Mouse (Mus musculus): ENCODE measurements around the gene Mrpl35. TPM values are rescaled to one million over a fixed set of nuclear protein-coding genes. Genes with fewer than 3 reads are reported as not detected.

Mrpl35 gene
- polyA plus RNA-seq, 1 experiment = 10.9 TPM

DNA sequence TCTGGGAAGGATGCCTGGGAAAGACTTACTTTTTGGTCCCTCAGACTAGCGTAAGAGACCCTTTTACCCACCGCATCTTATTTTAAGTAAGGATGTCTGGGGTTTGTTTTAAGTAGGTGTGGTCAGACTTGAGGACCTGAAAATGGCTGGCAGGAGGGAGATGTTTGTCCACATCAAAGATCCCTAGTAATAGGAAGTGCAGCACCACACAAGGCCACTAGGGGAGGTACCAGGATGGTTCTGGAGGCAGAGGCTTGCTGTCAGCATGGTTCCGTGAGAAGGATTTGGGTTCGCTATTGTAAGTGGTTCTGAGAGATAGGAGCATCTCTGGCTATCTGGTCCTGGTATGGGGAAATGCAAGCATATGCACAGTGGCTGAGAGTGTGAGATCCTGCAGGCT lies 55.9 kb downstream of the Mrpl35 start:
- no peak for DNase-seq
- Histone ChIP-seq H3K27ac (ENCODE audit: control insufficient read depth, insufficient read depth, low read length) (no peak overlapping the region), H3K4me3 (ENCODE audit: control insufficient read depth, insufficient read depth, low read length) (no peak overlapping the region), H3K27me3 (ENCODE audit: control insufficient read depth, insufficient read depth, low read length) (no peaks in the 10 kb centered on the region), H3K4me1 (replicated peaks; ENCODE audit: control insufficient read depth, insufficient read depth, low read length) (peaks cover 36% of the 10 kb centered on the region), H3K36me3 (ENCODE audit: control insufficient read depth, insufficient read depth, low read length) (no peaks in the 10 kb centered on the region)
- WGBS = 91% methylated on average over 4 of the region's 4 CpGs
- TF ChIP-seq POLR2A (IDR thresholded peaks at IDR 0.05; ENCODE audit: control insufficient read depth, extremely low read depth, insufficient read depth, low read length, poor library complexity) (no peak), CTCF (IDR thresholded peaks at IDR 0.05; ENCODE audit: borderline replicate concordance, control insufficient read depth, extremely low read depth, insufficient read depth, low read length, poor library complexity) (no peak)

DNA sequence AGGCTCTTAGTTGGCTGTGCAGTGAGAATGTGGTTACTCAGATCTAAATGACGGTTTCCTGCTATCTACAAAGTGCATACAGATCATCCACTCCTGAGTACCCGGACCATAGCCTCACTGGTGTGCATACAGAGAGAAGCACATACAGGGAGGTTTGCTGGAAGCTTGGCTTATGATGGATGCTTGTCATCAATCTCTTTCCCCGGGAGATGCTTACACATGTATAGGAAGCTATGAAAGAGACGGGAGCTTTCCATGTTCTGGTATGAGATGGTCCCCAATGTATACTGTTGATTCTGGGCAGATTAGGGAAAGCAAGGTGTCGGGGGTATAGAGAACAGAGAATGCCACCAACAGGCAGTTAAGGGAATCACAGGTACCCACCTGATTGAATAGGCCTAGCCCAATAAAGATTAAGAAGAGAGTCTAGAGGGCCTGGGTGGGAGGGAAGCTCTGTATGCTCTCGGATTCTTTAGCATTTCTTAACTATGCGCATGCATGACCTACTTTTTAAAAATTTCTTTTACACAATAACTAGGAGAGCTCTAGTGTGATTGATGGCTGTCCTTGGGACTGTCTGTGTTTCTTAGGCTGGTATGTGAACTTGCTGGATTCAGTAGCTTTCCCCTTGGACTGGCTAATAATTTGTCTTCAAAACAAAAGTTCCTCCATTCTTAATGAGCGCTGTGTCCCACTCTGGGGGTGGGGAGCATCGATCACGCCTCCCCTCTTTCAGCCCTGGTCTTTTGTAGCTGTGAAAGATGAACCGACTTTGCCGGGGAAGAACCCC lies 56.7 kb downstream of the Mrpl35 start:
- Histone ChIP-seq H3K27ac (ENCODE audit: control insufficient read depth, insufficient read depth, low read length) (no peak overlapping the region), H3K4me3 (ENCODE audit: control insufficient read depth, insufficient read depth, low read length) (no peak overlapping the region), H3K27me3 (ENCODE audit: control insufficient read depth, insufficient read depth, low read length) (no peaks in the 10 kb centered on the region), H3K36me3 (ENCODE audit: control insufficient read depth, insufficient read depth, low read length) (no peaks in the 10 kb centered on the region), H3K4me1 (replicated peaks; ENCODE audit: control insufficient read depth, insufficient read depth, low read length) (peaks cover 33% of the 10 kb centered on the region)
- peak; percentile 46 for DNase-seq
- TF ChIP-seq POLR2A (IDR thresholded peaks at IDR 0.05; ENCODE audit: control insufficient read depth, extremely low read depth, insufficient read depth, low read length, poor library complexity) (no peak), CTCF (IDR thresholded peaks at IDR 0.05; ENCODE audit: borderline replicate concordance, control insufficient read depth, extremely low read depth, insufficient read depth, low read length, poor library complexity) (no peak)
- WGBS = 63% methylated on average over 12 of the region's 12 CpGs

DNA sequence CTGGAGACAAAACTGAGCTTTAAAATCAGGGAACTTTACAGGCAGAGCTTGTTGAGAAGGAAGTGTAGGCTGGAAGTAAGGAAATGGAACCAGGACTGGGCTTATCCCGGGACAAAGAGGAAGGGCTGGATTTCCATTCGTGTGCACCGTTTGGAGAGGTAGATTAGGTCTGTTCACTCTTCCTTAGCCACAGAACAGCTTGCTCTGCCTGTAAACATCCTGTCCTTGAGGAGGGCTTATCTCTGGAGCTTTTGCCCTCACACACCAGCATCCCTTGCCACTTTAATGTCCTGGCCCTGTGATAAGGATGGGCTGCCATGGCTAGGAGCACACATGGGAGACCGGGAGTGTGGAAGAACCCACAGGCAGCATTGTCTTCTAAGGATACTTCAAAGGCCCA lies 59.0 kb downstream of the Mrpl35 start:
- TF ChIP-seq POLR2A (IDR thresholded peaks at IDR 0.05; ENCODE audit: control insufficient read depth, extremely low read depth, insufficient read depth, low read length, poor library complexity) (no peak), CTCF (IDR thresholded peaks at IDR 0.05; ENCODE audit: borderline replicate concordance, control insufficient read depth, extremely low read depth, insufficient read depth, low read length, poor library complexity) (no peak)
- H3K4me3 ChIP-seq (ENCODE audit: control insufficient read depth, insufficient read depth, low read length) = no peak overlapping the region
- H3K4me1 ChIP-seq (replicated peaks; ENCODE audit: control insufficient read depth, insufficient read depth, low read length) = peaks cover 30% of the 10 kb centered on the region
- no peaks in the 10 kb centered on the region for H3K27me3 ChIP-seq (ENCODE audit: control insufficient read depth, insufficient read depth, low read length)
- peak overlapping the region; percentile 23 for H3K27ac ChIP-seq (ENCODE audit: control insufficient read depth, insufficient read depth, low read length)
- no peak for DNase-seq
- no peaks in the 10 kb centered on the region for H3K36me3 ChIP-seq (ENCODE audit: control insufficient read depth, insufficient read depth, low read length)
- WGBS = 22% methylated on average over 4 of the region's 4 CpGs

Other genes with a start within 250 kb of the Mrpl35 start
- gene Kdm3a, start 194.0 kb downstream of the Mrpl35 start, polyA plus RNA-seq (2012; rRNA removed) = 39.9 and 43.5 TPM in 2 replicates
- gene Reep1, start 119.4 kb downstream of the Mrpl35 start, polyA plus RNA-seq (2012; rRNA removed) = 2.1 TPM in 2 replicates
- 47.7 and 52.3 TPM in 2 replicates for gene Immt, start 4.4 kb upstream of the Mrpl35 start, polyA plus RNA-seq (2012; rRNA removed)
- gene Ptcd3, start 81.8 kb upstream of the Mrpl35 start, polyA plus RNA-seq (2012; rRNA removed) = 18.2 and 23.0 TPM in 2 replicates
- gene Polr1a, start 82.1 kb upstream of the Mrpl35 start, polyA plus RNA-seq (2012; rRNA removed) = 17.3 TPM in 2 replicates